Mouse (Mus musculus) cerebellum, adult 9-10 months (tissue): ENCODE results near the gene Apbb1.

Experiments
- DNase-seq: peaks from one replicate; pipeline ENCODE4 v3.0.0; 2022

Gene Apbb1

DNA sequence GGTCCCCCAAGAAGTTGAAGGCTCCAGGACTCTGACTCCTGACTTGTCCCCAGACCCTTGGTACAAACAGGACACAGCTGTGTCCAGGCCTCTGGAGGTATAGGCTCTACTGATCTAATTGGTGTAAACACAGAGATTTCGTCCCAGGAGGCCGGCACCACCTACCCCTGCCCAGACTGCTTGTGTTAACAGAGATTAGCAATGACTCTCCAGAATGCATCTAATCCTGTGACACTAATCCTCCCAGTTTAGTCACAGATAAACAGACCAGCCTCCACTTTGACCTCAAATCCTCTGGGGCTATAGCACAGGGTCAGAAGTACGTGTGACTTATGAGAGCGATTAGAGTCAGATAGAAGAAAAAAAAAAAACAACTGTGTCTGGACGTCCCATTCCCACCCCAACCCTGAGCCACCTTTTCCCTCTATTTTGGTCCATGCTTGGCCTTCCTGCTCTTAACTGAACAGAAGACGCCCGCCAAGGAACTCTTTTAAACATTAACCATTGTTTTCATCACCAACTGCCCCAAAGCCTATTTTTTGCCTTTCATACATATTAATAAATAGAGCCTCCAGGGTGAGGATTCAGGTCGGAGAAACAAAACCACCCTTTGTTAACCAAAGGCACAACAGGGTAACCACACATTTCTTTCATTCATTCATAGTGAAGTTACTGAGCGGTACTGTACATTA is 64.6 kb downstream of the Apbb1 start:
- no peak for DNase-seq

DNA sequence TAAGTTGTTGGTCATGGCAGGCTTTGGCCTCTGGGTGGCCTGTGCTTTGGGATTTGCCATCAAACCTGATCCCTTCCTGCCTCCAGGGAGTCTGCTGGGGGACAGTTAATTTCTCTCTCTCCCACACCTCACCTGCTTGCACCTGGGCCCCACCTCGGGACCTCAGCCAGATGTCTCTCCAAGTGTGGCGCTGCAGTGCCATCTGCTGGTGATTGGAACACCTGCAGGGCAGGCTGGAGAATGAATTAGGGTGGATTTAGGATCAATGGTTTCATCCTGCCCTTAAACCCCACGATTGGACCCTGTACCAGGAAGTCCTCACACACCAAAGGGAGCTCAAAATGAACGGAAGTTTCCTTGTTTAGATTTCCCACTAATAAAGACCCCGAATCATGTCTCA is 66.3 kb downstream of the Apbb1 start:
- DNase-seq = peak; percentile 47

GRCm38 (mm10) chr7:105514561-105514960 is 66.9 kb downstream of the Apbb1 start:
- DNase-seq = no peak

GRCm38 (mm10) chr7:105513845-105514291 is 67.6 kb downstream of the Apbb1 start:
- no peak for DNase-seq

GRCm38 (mm10) chr7:105510143-105510542 is 71.3 kb downstream of the Apbb1 start:
- no peak for DNase-seq
